Mouse (Mus musculus): ENCODE data around the gene Hspg2.

- TF ChIP-seq POLR2A (IDR thresholded peaks at IDR 0.05; ENCODE audit: low read depth, low read length) = no peak
- no peak for TF ChIP-seq SMC3 (IDR thresholded peaks at IDR 0.05; ENCODE audit: low read depth, low read length)
- no peak for TF ChIP-seq ELF1 (IDR thresholded peaks at IDR 0.05; ENCODE audit: low read depth, low read length)
- no peak for TF ChIP-seq RAD21 (IDR thresholded peaks at IDR 0.05; ENCODE audit: low read depth, low read length)
- TF ChIP-seq MXI1 (IDR thresholded peaks at IDR 0.05; ENCODE audit: low read depth, low read length) = no peak
- no peak for TF ChIP-seq CTCF (conservative IDR thresholded peaks at IDR 0.05 in 1 of 2, IDR thresholded peaks at IDR 0.05 in 1 of 2; ENCODE audit: low read depth in 2 of 2, low read length in 2 of 2)
- no peak for TF ChIP-seq USF1 (IDR thresholded peaks at IDR 0.05; ENCODE audit: low read depth, low read length)
These were observed 7.6 kb downstream of the Hspg2 start for GRCm38 (mm10) chr4:137476065-137476760.

All from CH12.LX (cell line).